Mouse (Mus musculus) thymus, adult 2 months (tissue): Measurements from ENCODE around the gene Slc7a4.
A peak's percentile ranks its signal among the peaks of the same experiment; 100 is the strongest.

ENCODE experiments used
- CTCF ChIP-seq: fragments of 200-500 bp; IDR thresholded peaks from 2 replicates; pipeline ENCODE4 v1.5.1; 2012; ENCODE audit warnings: mild to moderate bottlenecking, control low read depth, low read length, moderate library complexity, borderline replicate concordance; ENCODE audit not compliant: control insufficient read depth, poor library complexity, insufficient read depth; ENCODE audit errors: extremely low read depth
- POLR2A ChIP-seq: fragments of 200-500 bp; IDR thresholded peaks from 2 replicates; pipeline ENCODE4 v1.6.1; 2012; ENCODE audit warnings: mild to moderate bottlenecking, low read length, control low read depth, moderate library complexity; ENCODE audit not compliant: control insufficient read depth, poor library complexity, insufficient read depth; ENCODE audit errors: extremely low read depth

GRCm38 (mm10) chr16:17625488-17626268 lies 42.7 kb upstream of the Slc7a4 start:
- TF ChIP-seq CTCF = peak; percentile 26; the same call in 1 of the 2 replicates
- TF ChIP-seq POLR2A = no peak
